Mouse (Mus musculus): ENCODE measurements at regions not wholly inside any gene's neighbourhood (a gene's known extent, or its start where the extent isn't known, plus 50 kb on each side); places are given as distances from the start of the nearest gene placed in this dataset.
"Not testable (repeated sequence)": the region's sequence is repeated elsewhere in the genome, so short reads cannot be mapped to it uniquely, and the experiment has no call there.

GRCm38 (mm10) chr6:5663433-5664175 is 61.8 kb upstream of the Dync1i1 start:
- DNase-seq (ENCODE audit: low spot score in 2 of 2): no peak
- intact Hi-C loops (cut with DNase I): no loop called here

DNA sequence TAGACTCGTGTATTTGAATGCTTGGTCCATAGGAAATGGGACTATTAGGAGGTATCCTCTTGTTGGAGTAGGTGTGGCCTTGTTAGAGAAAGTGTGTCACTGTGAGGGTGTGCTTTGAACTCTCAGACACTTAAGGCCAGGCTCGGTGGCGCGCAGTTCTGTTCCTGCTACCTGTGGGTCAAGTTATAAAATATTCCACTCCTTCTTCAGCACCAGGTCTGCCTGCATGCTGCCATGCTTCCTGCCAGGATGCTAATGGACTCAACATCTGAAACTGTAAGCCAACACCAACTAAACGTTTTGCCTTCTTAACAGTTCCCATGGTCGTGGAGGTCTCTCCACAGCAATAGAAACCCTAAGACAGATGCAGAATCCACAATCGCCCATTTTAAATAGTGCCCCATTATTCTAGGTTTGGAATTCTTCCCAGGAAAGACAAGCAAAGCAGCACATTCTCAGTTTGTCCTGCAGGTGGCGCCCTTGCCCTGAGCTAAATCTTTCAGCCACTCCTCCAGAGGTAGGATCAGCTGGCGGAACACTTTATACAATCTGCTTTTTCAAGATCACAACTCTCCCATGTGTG is 80.2 kb upstream of the Dync1i1 start:
- peak; percentile 68 to 79 for DNase-seq (ENCODE audit: low spot score in 2 of 2)
- intact Hi-C loops (cut with DNase I): loop anchor here (1.0 to 10.0 kb wide), 2 partner anchors 157 to 1240 kb away; partner anchors contain the start of gene Dlx5

DNA sequence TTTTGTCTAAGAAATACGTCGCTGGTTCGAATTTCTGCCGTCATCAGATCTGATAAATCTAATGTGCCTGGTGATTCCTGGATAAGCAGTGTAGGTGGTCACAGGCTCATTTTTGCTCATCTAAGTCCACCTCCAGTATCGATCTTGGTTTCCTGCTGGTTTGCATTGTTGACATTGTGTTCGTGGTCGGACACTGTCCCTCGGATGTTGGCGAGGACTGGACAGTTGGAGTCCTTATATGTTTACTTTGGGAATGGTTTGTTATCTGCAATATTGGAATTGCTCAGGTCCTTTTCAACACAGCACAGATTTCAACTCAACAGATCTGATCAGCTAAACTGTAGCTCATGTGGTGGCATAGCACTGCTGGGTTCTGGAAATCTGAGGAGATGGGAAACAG is 91.2 kb upstream of the Dync1i1 start:
- DNase-seq (ENCODE audit: low spot score in 2 of 2): no peak
- intact Hi-C loops (cut with DNase I): no loop called here

DNA sequence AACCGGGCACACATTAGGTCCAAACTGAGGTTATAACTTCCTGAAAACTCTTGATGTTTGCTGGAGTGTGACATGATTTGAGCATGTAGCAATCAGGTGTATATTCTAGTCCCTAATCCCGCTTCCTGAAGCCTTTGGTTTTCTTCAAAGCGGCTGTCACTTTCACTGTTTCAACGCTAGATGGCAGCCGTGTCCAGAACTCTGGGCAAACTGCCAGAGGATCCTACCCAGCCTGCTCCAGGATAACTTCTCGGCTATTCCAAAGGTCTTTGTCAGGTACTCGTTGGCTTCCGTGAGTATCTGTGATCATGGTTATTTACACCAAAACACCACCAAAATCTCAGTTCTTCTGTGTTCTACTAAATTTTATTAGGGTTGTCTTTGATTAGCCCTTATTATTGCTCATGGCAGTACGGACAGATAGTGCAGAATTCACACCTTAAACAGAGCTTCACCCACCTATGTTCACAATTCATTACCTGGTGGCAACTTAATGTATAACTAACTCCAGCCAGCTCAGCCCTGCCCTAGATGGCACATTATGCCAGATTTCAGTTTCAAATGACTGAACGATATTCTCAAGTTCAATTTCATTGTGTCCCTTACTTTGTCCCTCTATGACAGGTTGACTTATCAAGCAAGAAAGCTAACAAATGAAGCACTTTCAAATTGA is 92.3 kb upstream of the Dync1i1 start:
- peak; percentile 61 to 63 for DNase-seq (ENCODE audit: low spot score in 2 of 2)
- intact Hi-C loops (cut with DNase I): no loop called here

DNA sequence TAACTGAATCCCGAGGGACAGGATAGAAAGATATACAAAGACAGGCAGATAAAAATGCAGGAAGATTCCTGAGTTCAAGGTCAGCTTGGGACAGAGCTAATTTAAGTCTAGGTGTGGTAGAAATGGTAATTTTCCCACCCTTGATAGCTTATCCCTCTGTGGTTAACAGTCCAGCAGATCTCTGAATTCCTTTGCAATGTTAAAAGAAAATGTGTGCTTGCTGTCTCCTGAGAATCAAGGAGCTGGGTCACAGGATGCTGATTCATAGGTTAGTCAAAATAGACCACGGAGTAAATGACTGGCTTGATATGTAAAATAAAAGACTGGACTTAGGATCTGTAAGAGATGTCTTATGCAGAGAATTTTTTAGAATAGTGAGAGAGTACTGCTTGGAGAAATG is 101.4 kb upstream of the Dync1i1 start:
- intact Hi-C loops (cut with DNase I): no loop called here

DNA sequence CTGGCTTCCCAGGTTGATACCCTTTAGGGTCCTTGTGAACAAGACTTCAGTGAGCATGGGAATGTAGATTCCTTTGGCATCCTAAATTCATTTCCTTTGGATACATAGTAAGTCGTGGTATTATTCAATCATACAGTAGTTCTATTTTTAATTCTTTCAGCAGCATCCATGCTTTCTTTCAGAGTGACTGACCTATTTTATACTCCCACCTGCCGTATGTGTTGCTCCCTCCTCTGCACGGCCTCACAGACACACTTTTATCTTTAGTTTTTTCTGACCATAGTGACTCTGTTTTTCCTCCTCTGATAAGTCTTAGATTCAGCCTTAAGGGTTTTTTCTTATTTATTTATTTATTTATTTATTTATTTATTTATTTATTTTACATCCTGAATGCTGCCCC is 103.9 kb upstream of the Dync1i1 start:
- intact Hi-C loops (cut with DNase I): no loop called here
- DNase-seq (ENCODE audit: low spot score in 2 of 2): peak in 1 of 2 experiments; percentile 8

More for the DNA sequence above, 101.4 kb upstream of the Dync1i1 start:
- no peak for DNase-seq (ENCODE audit: low spot score in 2 of 2)

- intact Hi-C loops (cut with DNase I): no loop called here
- DNase-seq (ENCODE audit: low spot score in 2 of 2): peak in 1 of 2 experiments; percentile 23
These were observed 97.9 kb upstream of the Pdk4 start for GRCm38 (mm10) chr6:5594011-5594410.

DNA sequence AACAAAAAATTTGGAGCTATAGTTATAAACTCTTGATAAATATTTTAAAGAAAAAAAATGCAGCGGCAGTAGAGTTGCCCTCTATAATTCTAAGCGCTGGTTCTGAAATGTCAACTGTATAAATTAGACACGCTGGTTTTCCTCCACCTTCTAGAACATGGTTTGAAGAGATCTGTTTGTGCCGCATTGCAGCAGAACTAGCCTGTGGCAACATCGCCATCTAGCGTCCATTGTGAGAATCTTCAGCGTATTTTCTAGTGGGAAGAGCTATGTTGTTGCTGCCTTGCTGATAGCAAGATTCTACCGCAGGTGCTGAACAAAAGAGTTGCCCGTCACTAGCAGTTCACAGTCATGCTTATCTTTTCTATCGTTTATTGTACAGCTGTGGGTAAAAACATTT is 93.5 kb upstream of the Pdk4 start:
- intact Hi-C loops (cut with DNase I): loop anchor here (1.0 kb wide), 1 partner anchor 178 kb away; no protein-coding TSS in a partner anchor

DNA sequence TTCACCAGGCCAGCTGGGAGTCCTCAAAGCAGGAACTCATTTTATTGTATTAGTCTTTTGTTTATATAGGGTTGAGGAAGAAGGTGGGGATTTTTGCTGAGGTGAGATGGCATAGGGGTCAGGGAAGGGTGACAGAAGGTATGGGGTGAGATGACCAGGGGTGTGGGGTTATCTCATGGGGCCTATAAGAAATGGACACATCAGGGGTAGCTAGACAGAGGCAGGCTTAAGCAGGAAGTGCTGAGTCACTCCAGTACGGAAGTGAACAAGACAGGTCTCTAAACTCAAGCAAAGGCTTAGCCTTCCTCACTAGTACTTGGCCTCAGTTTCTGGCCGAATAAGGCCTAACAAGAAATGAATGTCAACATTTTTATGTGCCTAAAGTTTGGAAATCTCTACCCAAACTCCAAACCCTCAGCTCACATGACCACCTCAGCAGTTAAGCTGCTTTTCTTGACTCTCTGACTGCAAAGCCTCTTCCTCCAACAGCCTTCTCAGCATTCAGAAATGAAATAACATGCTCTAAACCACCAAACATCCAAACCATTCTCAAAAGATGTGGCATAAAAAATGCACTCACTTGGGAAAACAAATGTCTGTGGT is 86.9 kb upstream of the Pdk4 start:
- DNase-seq (ENCODE audit: low spot score in 2 of 2): no peak
- intact Hi-C loops (cut with DNase I): no loop called here

More for the DNA sequence above, 93.5 kb upstream of the Pdk4 start:
- DNase-seq (ENCODE audit: low spot score in 2 of 2): peak; percentile 56 to 78

- DNase-seq (ENCODE audit: low spot score in 2 of 2); intact Hi-C loops (cut with DNase I): not testable (repeated sequence)
These were observed 80.8 kb upstream of the Pdk4 start for GRCm38 (mm10) chr6:5576891-5577290.

- no peak for DNase-seq (ENCODE audit: low spot score in 2 of 2)
- intact Hi-C loops (cut with DNase I): no loop called here
These were observed 70.5 kb upstream of the Pdk4 start for GRCm38 (mm10) chr6:5566582-5566981.

GRCm38 (mm10) chr6:5565049-5565448 is 68.9 kb upstream of the Pdk4 start:
- DNase-seq (ENCODE audit: low spot score in 2 of 2): no peak
- intact Hi-C loops (cut with DNase I): no loop called here

- intact Hi-C loops (cut with DNase I): no loop called here
- no peak for DNase-seq (ENCODE audit: low spot score in 2 of 2)
These were observed 57.7 kb upstream of the Pdk4 start for GRCm38 (mm10) chr6:5553703-5554394.

GRCm38 (mm10) chr6:5550067-5550466 is 54.0 kb upstream of the Pdk4 start:
- intact Hi-C loops (cut with DNase I): no loop called here
- no peak for DNase-seq (ENCODE audit: low spot score in 2 of 2)

Data from left cerebral cortex, postnatal 14 days (tissue).